Mouse (Mus musculus): ENCODE measurements at regions not wholly inside any gene's neighbourhood (a gene's known extent, or its start where the extent isn't known, plus 50 kb on each side); places are given as distances from the start of the nearest gene placed in this dataset.

DNA sequence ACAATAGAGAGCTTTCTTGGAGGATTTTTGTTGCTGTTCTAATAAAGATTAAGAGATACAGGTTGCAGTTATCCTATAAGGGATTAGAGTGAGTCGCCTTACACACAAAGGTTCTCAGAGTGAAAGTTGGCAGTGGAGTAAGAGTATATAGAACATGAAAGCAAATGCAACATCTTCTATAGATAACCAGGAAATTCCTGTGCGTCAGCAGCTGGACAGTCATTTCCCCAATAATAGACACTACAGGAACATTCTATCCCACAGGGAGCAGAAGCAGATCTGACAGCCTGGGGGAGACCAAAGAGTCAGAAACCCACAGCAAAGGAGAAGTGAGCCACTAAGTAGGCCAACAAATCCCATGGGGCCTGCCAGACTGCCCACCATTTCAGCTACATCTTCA is 348.7 kb downstream of the Elavl2 start:
- no peak for DNase-seq (ENCODE audit: low spot score)

DNA sequence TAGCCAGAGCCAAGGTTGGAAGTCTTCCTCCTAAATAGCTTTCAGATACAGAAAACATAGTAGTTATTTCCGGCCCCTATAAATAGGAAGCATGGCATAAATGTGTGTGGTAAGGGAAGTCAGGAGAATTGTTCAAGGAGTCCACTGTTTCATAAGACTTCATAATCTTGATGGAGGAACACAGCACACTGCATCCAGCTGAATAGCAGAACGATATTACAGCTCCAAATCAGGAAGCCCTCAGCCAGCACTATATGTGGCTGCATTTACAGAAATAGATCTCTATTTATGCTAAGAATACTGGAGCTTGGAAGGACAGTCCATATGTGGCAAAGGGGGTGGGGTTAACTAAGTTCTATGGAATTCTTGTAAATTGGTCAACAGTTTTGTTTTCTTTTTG is 371.1 kb downstream of the Elavl2 start:
- DNase-seq (ENCODE audit: low spot score) = no peak

- DNase-seq (ENCODE audit: low spot score) = no peak
Observed at GRCm38 (mm10) chr4:91028013-91028626, 372.5 kb downstream of the Elavl2 start.

- DNase-seq (ENCODE audit: low spot score) = no peak
Observed at GRCm38 (mm10) chr4:90996388-90997092, 404.0 kb downstream of the Elavl2 start.

DNA sequence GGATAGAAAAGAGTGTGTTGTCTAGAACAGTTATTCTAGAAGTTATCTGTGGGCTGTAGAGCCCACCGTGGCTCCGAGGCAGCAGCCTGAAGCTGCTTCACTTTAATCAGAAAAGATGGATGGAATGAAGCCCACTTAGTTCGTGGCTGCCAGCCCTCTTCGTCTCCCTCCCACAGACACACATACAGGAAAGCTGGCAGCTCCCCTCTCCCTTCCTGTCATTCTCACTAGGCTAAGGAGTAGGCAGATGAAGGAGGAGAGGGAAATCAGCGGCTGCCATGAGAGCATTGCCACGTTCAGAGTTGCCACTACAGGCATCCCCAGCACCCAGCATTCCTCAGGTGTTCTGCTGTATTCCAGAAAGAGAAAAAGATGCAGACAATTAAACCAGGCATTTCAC is 435.9 kb downstream of the Elavl2 start:
- DNase-seq (ENCODE audit: low spot score) = no peak

DNA sequence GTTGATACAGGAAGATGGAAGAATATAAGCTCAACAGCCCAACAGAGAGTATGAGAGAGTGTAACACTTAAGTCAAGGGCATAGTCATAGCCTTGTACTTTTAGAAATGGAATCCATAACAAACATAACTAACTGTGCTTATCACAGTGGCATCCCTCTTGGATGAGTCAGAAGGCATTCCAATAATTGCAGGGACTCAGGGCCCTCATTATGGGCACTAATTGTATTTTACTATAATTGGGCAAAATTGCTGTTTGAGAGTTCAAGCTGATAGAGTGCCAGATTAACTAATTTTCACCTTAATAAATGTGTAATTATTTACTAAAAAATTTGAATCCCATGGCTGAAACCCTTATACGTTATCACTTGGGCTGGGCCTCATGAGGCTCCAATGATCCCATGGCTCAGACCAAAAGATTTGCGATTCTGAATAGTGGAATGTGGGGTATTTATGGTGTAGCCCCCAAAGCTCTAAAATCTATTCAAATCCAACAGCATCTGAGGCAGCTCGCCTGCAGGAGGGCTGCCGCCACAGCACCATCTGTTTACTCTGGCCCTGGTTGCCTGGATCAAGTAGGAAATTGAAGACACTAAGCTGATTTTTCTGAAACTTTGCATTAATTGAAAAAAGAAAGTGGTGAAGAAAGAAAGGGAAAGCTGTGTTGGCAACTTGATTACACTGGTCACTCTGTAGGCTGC is 456.7 kb downstream of the Elavl2 start:
- DNase-seq (ENCODE audit: low spot score) = no peak

GRCm38 (mm10) chr4:90917312-90918107 is 483.1 kb downstream of the Elavl2 start:
- DNase-seq (ENCODE audit: low spot score) = no peak

DNA sequence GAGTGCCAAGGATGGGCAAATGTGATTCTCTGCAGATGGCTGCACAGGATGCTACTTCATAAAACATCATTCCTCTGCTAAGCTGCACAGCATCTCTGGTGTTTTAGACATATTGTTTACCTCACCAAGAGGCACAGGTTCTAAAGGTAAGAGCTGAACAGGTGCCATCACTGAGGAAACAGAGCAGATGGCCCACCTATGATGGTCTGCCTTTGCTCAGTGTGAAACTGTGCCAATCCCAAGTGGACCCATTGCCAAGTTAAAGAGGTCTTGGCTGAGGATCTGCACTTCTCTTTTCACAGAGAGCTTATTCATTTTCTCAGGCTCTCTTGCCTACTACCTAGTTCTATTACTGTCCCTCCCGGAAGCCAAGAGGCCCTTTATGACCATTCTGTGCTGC is 494.3 kb downstream of the Elavl2 start:
- no peak for DNase-seq (ENCODE audit: low spot score)

GRCm38 (mm10) chr4:90868209-90868608 is 532.4 kb downstream of the Elavl2 start:
- DNase-seq (ENCODE audit: low spot score) = no peak

DNA sequence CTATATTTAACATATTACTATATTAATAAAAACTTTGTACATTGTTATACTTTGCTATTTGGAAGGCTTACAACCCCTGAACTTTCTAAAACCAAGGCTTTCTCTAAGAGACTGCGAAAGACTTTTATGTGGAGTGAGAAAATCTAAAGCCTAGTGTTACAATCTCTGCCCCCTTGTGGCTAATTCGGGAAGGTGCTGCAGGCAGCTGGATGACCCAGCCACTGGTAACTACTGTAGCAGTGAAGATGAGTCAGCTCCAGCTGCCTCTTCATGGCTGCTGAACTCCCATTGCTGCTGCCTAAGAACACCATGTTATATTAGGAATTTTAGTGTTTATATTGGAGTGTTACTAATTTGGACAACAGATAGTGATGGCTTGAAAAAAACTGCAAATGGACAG is 539.7 kb downstream of the Elavl2 start:
- DNase-seq (ENCODE audit: low spot score) = no peak

GRCm38 (mm10) chr4:90839804-90840203 is 560.8 kb downstream of the Elavl2 start:
- no peak for DNase-seq (ENCODE audit: low spot score)

DNA sequence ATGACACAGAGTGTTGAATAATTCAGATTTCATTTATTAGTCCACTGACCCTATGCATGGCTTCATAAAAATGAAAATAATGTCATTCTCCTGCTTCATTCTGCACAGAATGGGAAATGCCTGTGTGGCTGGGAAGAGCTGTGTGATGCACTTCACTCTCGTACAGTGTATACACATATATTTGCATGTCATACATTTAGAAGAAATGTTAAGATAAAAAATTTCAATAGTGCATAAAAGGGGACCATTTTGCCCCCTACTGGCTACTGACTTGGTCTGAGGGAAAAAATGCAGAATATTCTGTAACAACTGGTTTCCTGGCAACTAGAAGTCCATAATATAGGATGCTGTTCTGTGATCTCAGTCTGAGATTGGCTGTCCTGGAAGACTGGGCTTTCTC is 580.5 kb downstream of the Zfp352 start:
- no peak for DNase-seq (ENCODE audit: low spot score)

DNA sequence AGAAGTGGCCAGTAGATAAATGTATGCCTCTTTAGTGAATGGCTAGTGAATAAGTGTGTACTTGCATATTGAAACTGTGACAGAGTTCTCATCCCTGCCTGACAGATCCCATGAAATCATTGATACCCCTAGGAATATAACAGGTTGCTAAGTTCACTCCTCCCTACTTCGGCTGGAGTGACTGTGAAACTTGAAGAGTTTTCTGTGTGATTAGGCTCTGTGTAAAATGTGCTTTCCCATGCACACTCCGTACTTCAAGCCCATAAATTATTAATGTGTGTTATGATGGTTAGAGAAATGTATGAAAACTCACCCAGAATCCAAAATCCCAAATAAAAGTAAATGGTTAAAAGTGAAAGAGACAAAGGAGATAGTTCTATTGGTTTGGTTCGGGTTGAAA is 580.0 kb downstream of the Zfp352 start:
- DNase-seq (ENCODE audit: low spot score) = no peak

- DNase-seq (ENCODE audit: low spot score) = no peak
Observed at GRCm38 (mm10) chr4:90797472-90797871, 578.9 kb downstream of the Zfp352 start.
